Mouse (Mus musculus) forebrain, postnatal 0 days (tissue): Measurements from ENCODE around the gene Mapk12. TPM values are rescaled to one million over a fixed set of nuclear protein-coding genes. Genes with fewer than 3 reads are reported as not detected.
A peak's percentile ranks its signal among the peaks of the same experiment; 100 is the strongest.

Experiments used
- ATAC-seq: fragments of 200-750 bp; cut with Nextera tagmentation; 2 replicates; pipeline ENCODE4 v1.8.0; 2017; ENCODE audit warnings: mild to moderate bottlenecking, moderate library complexity
- DNase-seq: peaks from one replicate; pipeline ENCODE4 v3.0.0-alpha.2; 2015
- H3K27ac ChIP-seq: fragments of 300-500 bp; sonication (generic); 2 replicates; pipeline ENCODE4 v1.5.1; 2014; ENCODE audit warnings: low read depth, mild to moderate bottlenecking, antibody characterized with exemption, low read length, moderate library complexity, mixed read lengths
- H3K27me3 ChIP-seq: fragments of 300-500 bp; sonication (generic); 2 replicates; pipeline ENCODE4 v1.6.1; 2014; ENCODE audit warnings: mild to moderate bottlenecking, low read length, mixed read lengths; ENCODE audit not compliant: insufficient read depth
- H3K36me3 ChIP-seq: fragments of 300-500 bp; sonication (generic); 2 replicates; pipeline ENCODE4 v1.6.1; 2014; ENCODE audit warnings: mild to moderate bottlenecking, moderate library complexity; ENCODE audit not compliant: insufficient read depth
- H3K4me1 ChIP-seq: fragments of 300-500 bp; sonication (generic); 2 replicates; pipeline ENCODE4 v1.6.1; 2014; ENCODE audit warnings: antibody characterized with exemption; ENCODE audit not compliant: insufficient read depth
- H3K4me2 ChIP-seq: fragments of 300-500 bp; sonication (generic); 2 replicates; pipeline ENCODE4 v1.6.1; 2014; ENCODE audit warnings: low read depth, mild to moderate bottlenecking, moderate library complexity
- H3K4me3 ChIP-seq: fragments of 300-500 bp; sonication (generic); 2 replicates; pipeline ENCODE4 v1.5.1; 2014; ENCODE audit warnings: low read depth, low read length, mixed read lengths
- H3K9ac ChIP-seq: fragments of 300-500 bp; sonication (generic); 2 replicates; pipeline ENCODE4 v1.6.1; 2014; ENCODE audit warnings: mild to moderate bottlenecking
- H3K9me3 ChIP-seq: fragments of 300-500 bp; sonication (generic); 2 replicates; pipeline ENCODE4 v1.6.1; 2016; ENCODE audit warnings: low read length
- CTCF ChIP-seq: sonication (generic); IDR thresholded peaks from 2 replicates; pipeline ENCODE4 v1.5.1; 2016; ENCODE audit warnings: antibody characterized with exemption, control low read depth, low read depth
- WGBS: fragments of 180-500 bp; shearing (Covaris S2); extraction: QIAGEN DNeasy Blood & Tissue Kit; methylation state at CpG from one replicate; pipeline ENCODE4 v1.1.7; 2014; 5-methylcytosine and 5-hydroxymethylcytosine counted together
- polyA plus RNA-seq: library from polyadenylated mRNA; unstranded; fragments of >200 nt; fragmentation: Nextera tagmentation; extraction: Ambion mirVana; gene quantifications from 2 replicates; pipeline ENCODE4 v1.2.1, GENCODE M21; 2015
- total RNA-seq: library from RNA; depleted of rRNA; stranded (reverse); fragments of >200 nt; gene quantifications from 2 replicates; pipeline ENCODE4 v1.2.3, GENCODE M21; 2014

The Mapk12 gene
- total and polyA plus RNA-seq, 2 experiments from 2014 or later = 2.0 to 3.4 TPM

- Histone ChIP-seq H3K4me3 (peak within 1 kb of the TSS; percentile 51), H3K36me3 (peaks cover 7% of the 10 kb centered on the region; the same call in 1 of the 2 replicates), H3K9ac (peak within 1 kb of the TSS; percentile 80), H3K9me3 (no peaks in the 10 kb centered on the region), H3K27me3 (no peaks in the 10 kb centered on the region), H3K4me1 (peaks cover 31% of the 10 kb centered on the region), H3K4me2 (peak within 1 kb of the TSS; percentile 86), H3K27ac (peak within 1 kb of the TSS; percentile 90)
- TF ChIP-seq CTCF = no peak; the same call in 1 of the 2 replicates
- peak; percentile 90 for ATAC-seq
- WGBS = 2% methylated on average over 61 of the region's 72 CpGs
- DNase-seq = peak; percentile 92
Measured at GRCm38 (mm10) chr15:89180571-89181229, 40.2 kb upstream of the Mapk12 start, which contains the start of gene Plxnb2. TSS of gene Plxnb2 (minus strand) at chr15:89180788.

- Histone ChIP-seq H3K4me3 (peak overlapping the region; percentile 51), H3K4me1 (peaks cover 31% of the 10 kb centered on the region), H3K36me3 (peaks cover 4% of the 10 kb centered on the region; the same call in 1 of the 2 replicates), H3K4me2 (peak overlapping the region; percentile 86), H3K9ac (peak overlapping the region; percentile 80), H3K27me3 (no peaks in the 10 kb centered on the region), H3K9me3 (no peaks in the 10 kb centered on the region), H3K27ac (peak overlapping the region; percentile 90)
- DNase-seq (peak; percentile 54), ATAC-seq (no peak)
- under 1% methylated on average over 26 of the region's 26 CpGs for WGBS
- TF ChIP-seq CTCF = no peak
Measured at GRCm38 (mm10) chr15:89180081-89180541, 39.6 kb upstream of the Mapk12 start.

GRCm38 (mm10) chr15:89179630-89179964, 39.1 kb upstream of the Mapk12 start:
- DNase-seq (no peak), ATAC-seq (no peak)
- Histone ChIP-seq H3K4me2 (peak overlapping the region; percentile 86), H3K9me3 (no peaks in the 10 kb centered on the region), H3K9ac (peak overlapping the region; percentile 80), H3K36me3 (peaks cover 4% of the 10 kb centered on the region; the same call in 1 of the 2 replicates), H3K27ac (peak overlapping the region; percentile 90), H3K4me1 (peaks cover 31% of the 10 kb centered on the region), H3K27me3 (no peaks in the 10 kb centered on the region), H3K4me3 (peak overlapping the region; percentile 51)
- WGBS = 2% methylated on average over 6 of the region's 6 CpGs
- TF ChIP-seq CTCF = no peak

- ATAC-seq (no peak), DNase-seq (no peak)
- peak overlapping the region; percentile 90 for H3K27ac ChIP-seq
- TF ChIP-seq CTCF = no peak
- H3K4me2 ChIP-seq = peak overlapping the region; percentile 86
- peaks cover 35% of the 10 kb centered on the region for H3K4me1 ChIP-seq
- no peaks in the 10 kb centered on the region for H3K9me3 ChIP-seq
- H3K4me3 ChIP-seq = peak overlapping the region; percentile 51
- 5% methylated on average over 16 of the region's 16 CpGs for WGBS
- peak overlapping the region; percentile 80 for H3K9ac ChIP-seq
- H3K36me3 ChIP-seq = peaks cover 4% of the 10 kb centered on the region; the same call in 1 of the 2 replicates
- no peaks in the 10 kb centered on the region for H3K27me3 ChIP-seq
Measured at GRCm38 (mm10) chr15:89178954-89179629, 38.6 kb upstream of the Mapk12 start.

- no peak for ATAC-seq
- Histone ChIP-seq H3K27ac (peak overlapping the region; percentile 35), H3K36me3 (peaks cover 3% of the 10 kb centered on the region; the same call in 1 of the 2 replicates), H3K9ac (0 out of 2 replicates have a peak overlapping the region, but pooled peaks have one; percentile 80), H3K27me3 (no peaks in the 10 kb centered on the region), H3K4me3 (peak overlapping the region; percentile 51), H3K9me3 (no peaks in the 10 kb centered on the region), H3K4me1 (peaks cover 41% of the 10 kb centered on the region), H3K4me2 (peak overlapping the region; percentile 86)
- DNase-seq = no peak
- WGBS = 54% methylated on average over 7 of the region's 7 CpGs
- no peak for TF ChIP-seq CTCF
Measured at GRCm38 (mm10) chr15:89178260-89178860, 37.9 kb upstream of the Mapk12 start.

GRCm38 (mm10) chr15:89177576-89178259, 37.2 kb upstream of the Mapk12 start:
- Histone ChIP-seq H3K9ac (no peak overlapping the region), H3K4me3 (no peak overlapping the region), H3K4me1 (peaks cover 41% of the 10 kb centered on the region), H3K4me2 (peak overlapping the region; percentile 86), H3K9me3 (no peaks in the 10 kb centered on the region), H3K27ac (0 out of 2 replicates have a peak overlapping the region, but pooled peaks have one; percentile 45), H3K36me3 (no peaks in the 10 kb centered on the region), H3K27me3 (no peaks in the 10 kb centered on the region)
- ATAC-seq = no peak
- 60% methylated on average over 4 of the region's 4 CpGs for WGBS
- TF ChIP-seq CTCF = no peak
- DNase-seq = no peak
